Mouse (Mus musculus): Measurements from ENCODE around the gene Pik3r6. TPM values are rescaled to one million over a fixed set of nuclear protein-coding genes. Genes with fewer than 3 reads are reported as not detected.

The Pik3r6 gene
- total and polyA plus RNA-seq, 3 experiments, result 3.6 to 9.0 (median 6.1) TPM

- H3K4me1 ChIP-seq (ENCODE audit: control insufficient read depth, insufficient read depth, low read length), result peaks cover 8% of the 10 kb centered on the region
Observed at GRCm38 (mm10) chr11:68550358-68550757, 47.5 kb downstream of the Pik3r6 start.

DNA sequence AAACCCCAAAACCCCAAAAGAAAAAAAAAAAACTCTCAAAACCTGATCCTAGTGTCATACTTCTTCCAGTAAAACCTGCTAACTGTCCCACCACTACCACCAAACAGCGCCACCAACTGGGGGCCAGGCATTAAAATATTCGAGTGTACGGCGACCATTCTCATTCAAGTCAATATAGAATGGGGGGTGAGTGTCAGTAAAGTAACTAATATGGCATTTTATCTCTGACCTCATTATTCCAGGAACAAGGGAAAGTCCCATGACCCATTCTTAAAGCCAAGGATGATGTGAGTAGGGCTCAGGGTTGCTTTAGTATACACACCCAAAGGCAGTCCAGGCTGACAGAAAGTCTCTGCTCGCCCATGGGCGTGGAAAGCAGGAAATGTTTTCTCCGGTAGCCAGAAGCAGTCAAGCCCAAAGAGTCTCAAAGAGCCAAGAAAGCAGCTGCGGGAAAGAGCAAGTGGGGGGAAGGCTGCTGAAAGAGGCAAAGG lies 51.2 kb downstream of the Pik3r6 start:
- H3K9ac ChIP-seq (ENCODE audit: low read depth, low read length), result no peak overlapping the region
- WGBS, result 10% methylated on average over 8 of the region's 8 CpGs
- no peak overlapping the region for H3K4me3 ChIP-seq
- peaks cover 2% of the 10 kb centered on the region for H3K4me1 ChIP-seq (ENCODE audit: control insufficient read depth, insufficient read depth, low read length)
- no peaks in the 10 kb centered on the region for H3K27me3 ChIP-seq (ENCODE audit: control insufficient read depth, insufficient read depth, low read length)
- peak overlapping the region; percentile 57 for H3K27ac ChIP-seq
- peak; percentile 61 to 74 for DNase-seq
- no peaks in the 10 kb centered on the region for H3K36me3 ChIP-seq (ENCODE audit: control insufficient read depth, insufficient read depth, low read length)
- intact Hi-C loops (cut with DNase I), result loop anchor here (2.0 kb wide), 1 partner anchor 69 kb away; no protein-coding TSS in a partner anchor
- H3K79me2 ChIP-seq (replicated peaks; ENCODE audit: control insufficient read depth, insufficient read depth, low read length), result no peaks in the 10 kb centered on the region
- TF ChIP-seq CTCF (IDR thresholded peaks at IDR 0.05) (peak; percentile 79), EP300 (IDR thresholded peaks at IDR 0.05; ENCODE audit: insufficient read depth, low read depth, low read length) (0 out of 2 replicates have a peak, but pooled peaks have one; percentile 49), POLR2A (IDR thresholded peaks at IDR 0.05; ENCODE audit: insufficient read depth, low read depth, low read length) (no peak)

More at GRCm38 (mm10) chr11:68550358-68550757, 47.5 kb downstream of the Pik3r6 start:
- intact Hi-C loops (cut with DNase I), result no loop called here
- Histone ChIP-seq H3K27ac (no peak overlapping the region), H3K79me2 (replicated peaks; ENCODE audit: control insufficient read depth, insufficient read depth, low read length) (no peaks in the 10 kb centered on the region), H3K9ac (ENCODE audit: low read depth, low read length) (no peak overlapping the region), H3K27me3 (ENCODE audit: control insufficient read depth, insufficient read depth, low read length) (no peaks in the 10 kb centered on the region), H3K4me3 (no peak overlapping the region), H3K36me3 (ENCODE audit: control insufficient read depth, insufficient read depth, low read length) (peaks cover 2% of the 10 kb centered on the region)
- no peak for TF ChIP-seq POLR2A (IDR thresholded peaks at IDR 0.05; ENCODE audit: insufficient read depth, low read depth, low read length)
- no peak for TF ChIP-seq CTCF (IDR thresholded peaks at IDR 0.05)
- TF ChIP-seq EP300 (IDR thresholded peaks at IDR 0.05; ENCODE audit: insufficient read depth, low read depth, low read length), result no peak
- no peak for DNase-seq
- WGBS, result 82% methylated on average over 4 of the region's 4 CpGs

GRCm38 (mm10) chr11:68555918-68556584 lies 53.2 kb downstream of the Pik3r6 start, which contains the start of gene Mfsd6l:
Gene Mfsd6l, plus strand, starts transcription at chr11:68556186.
- TF ChIP-seq EP300 (IDR thresholded peaks at IDR 0.05; ENCODE audit: insufficient read depth, low read depth, low read length), result no peak
- TF ChIP-seq POLR2A (IDR thresholded peaks at IDR 0.05; ENCODE audit: insufficient read depth, low read depth, low read length), result no peak
- TF ChIP-seq CTCF (IDR thresholded peaks at IDR 0.05), result no peak
- DNase-seq, result no peak
- Histone ChIP-seq H3K4me1 (ENCODE audit: control insufficient read depth, insufficient read depth, low read length) (peaks cover 2% of the 10 kb centered on the region), H3K36me3 (ENCODE audit: control insufficient read depth, insufficient read depth, low read length) (no peaks in the 10 kb centered on the region), H3K9ac (ENCODE audit: low read depth, low read length) (no peak within 1 kb of the TSS), H3K27ac (no peak within 1 kb of the TSS), H3K79me2 (replicated peaks; ENCODE audit: control insufficient read depth, insufficient read depth, low read length) (no peaks in the 10 kb centered on the region), H3K4me3 (no peak within 1 kb of the TSS), H3K27me3 (ENCODE audit: control insufficient read depth, insufficient read depth, low read length) (no peaks in the 10 kb centered on the region)
- intact Hi-C loops (cut with DNase I), result loop anchor here (2.0 kb wide), 1 partner anchor 71 kb away; no protein-coding TSS in a partner anchor
- 27% methylated on average over 37 of the region's 37 CpGs for WGBS

- TF ChIP-seq CTCF (IDR thresholded peaks at IDR 0.05) (peak; percentile 69), POLR2A (IDR thresholded peaks at IDR 0.05; ENCODE audit: insufficient read depth, low read depth, low read length) (no peak), EP300 (IDR thresholded peaks at IDR 0.05; ENCODE audit: insufficient read depth, low read depth, low read length) (no peak)
- no peaks in the 10 kb centered on the region for H3K79me2 ChIP-seq (replicated peaks; ENCODE audit: control insufficient read depth, insufficient read depth, low read length)
- H3K27ac ChIP-seq, result no peak overlapping the region
- WGBS, result 66% methylated on average over 1 of the region's 1 CpGs
- H3K36me3 ChIP-seq (ENCODE audit: control insufficient read depth, insufficient read depth, low read length), result no peaks in the 10 kb centered on the region
- no peaks in the 10 kb centered on the region for H3K4me1 ChIP-seq (ENCODE audit: control insufficient read depth, insufficient read depth, low read length)
- no peaks in the 10 kb centered on the region for H3K27me3 ChIP-seq (ENCODE audit: control insufficient read depth, insufficient read depth, low read length)
- no peak for DNase-seq
- no peak overlapping the region for H3K9ac ChIP-seq (ENCODE audit: low read depth, low read length)
- H3K4me3 ChIP-seq, result no peak overlapping the region
- intact Hi-C loops (cut with DNase I), result no loop called here
Observed at GRCm38 (mm10) chr11:68559546-68559945, 56.7 kb downstream of the Pik3r6 start.

DNA sequence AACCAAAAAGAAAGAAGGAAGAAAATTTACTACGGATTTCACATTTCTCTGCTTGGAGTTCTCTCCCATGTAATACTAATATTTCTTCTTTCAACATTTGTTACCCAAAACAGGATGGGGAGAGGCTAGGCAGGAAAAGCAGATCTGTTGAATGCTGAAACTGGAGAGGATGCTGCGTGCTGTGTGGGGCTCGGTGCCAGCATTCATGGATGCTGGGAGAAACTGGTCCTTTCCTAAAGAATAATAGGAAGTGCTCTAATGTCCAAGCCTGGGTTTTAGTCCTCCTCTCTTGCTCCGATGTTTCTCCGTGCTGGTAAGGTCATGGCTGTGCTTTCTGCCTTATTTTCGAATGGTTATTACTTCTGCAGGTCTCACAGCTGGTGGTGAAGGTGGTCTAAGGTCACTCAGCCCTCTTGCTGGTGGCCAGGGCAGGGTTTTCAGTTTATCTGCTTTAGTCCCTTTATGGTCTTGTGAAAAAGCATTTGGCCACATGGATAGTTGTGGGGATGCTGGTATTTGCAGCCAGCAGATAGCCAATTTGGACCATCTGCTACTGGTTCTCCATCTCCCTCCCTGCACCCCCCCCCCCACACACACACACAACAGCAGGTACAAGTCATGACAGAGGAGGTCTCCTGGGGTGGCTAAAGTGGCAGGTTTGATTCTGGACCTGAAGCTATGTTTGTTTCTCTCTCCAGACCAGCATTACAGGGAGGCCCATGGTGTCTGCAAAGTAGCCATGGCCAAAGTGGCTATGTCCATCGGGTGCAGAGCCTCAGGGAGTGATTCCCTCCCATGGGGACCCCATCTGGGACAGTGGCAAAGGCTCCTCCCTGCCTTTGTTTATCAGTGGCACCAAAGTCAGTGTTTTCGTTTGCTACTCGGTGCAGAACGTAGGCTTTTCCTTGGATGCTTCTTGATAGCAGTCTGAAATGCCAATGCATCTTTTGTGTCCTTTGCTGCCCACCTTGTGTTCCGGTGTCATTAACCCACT lies 59.4 kb downstream of the Pik3r6 start:
- Histone ChIP-seq H3K27ac (no peak overlapping the region), H3K4me3 (no peak overlapping the region), H3K27me3 (ENCODE audit: control insufficient read depth, insufficient read depth, low read length) (no peaks in the 10 kb centered on the region), H3K4me1 (ENCODE audit: control insufficient read depth, insufficient read depth, low read length) (no peaks in the 10 kb centered on the region), H3K79me2 (replicated peaks; ENCODE audit: control insufficient read depth, insufficient read depth, low read length) (no peaks in the 10 kb centered on the region), H3K9ac (ENCODE audit: low read depth, low read length) (no peak overlapping the region), H3K36me3 (ENCODE audit: control insufficient read depth, insufficient read depth, low read length) (no peaks in the 10 kb centered on the region)
- intact Hi-C loops (cut with DNase I), result loop anchor here (10.0 kb wide), 1 partner anchor 313 kb away; the partner anchor contains the start of gene Ndel1
- TF ChIP-seq EP300 (IDR thresholded peaks at IDR 0.05; ENCODE audit: insufficient read depth, low read depth, low read length) (no peak), POLR2A (IDR thresholded peaks at IDR 0.05; ENCODE audit: insufficient read depth, low read depth, low read length) (no peak), CTCF (IDR thresholded peaks at IDR 0.05) (no peak)
- WGBS, result 58% methylated on average over 11 of the region's 11 CpGs
- no peak for DNase-seq
